Mouse (Mus musculus) lung, adult 2 months (tissue): Measurements from ENCODE around the gene Teddm2. TPM values are rescaled to one million over a fixed set of nuclear protein-coding genes. Genes with fewer than 3 reads are reported as not detected.

Source experiments
- DNase-seq: peaks from one replicate; pipeline ENCODE4 v3.0.0; 2022
- H3K4me1 ChIP-seq: fragments of 200-500 bp; 2 replicates; pipeline ENCODE4 v1.6.1; 2011; ENCODE audit warnings: low read length; ENCODE audit not compliant: control insufficient read depth, insufficient read depth
- H3K4me3 ChIP-seq: fragments of 200-500 bp; replicated peaks from 2 replicates; pipeline ENCODE3; 2011; ENCODE audit warnings: low read depth, mild to moderate bottlenecking, control low read depth, low read length; ENCODE audit errors: extremely low read depth
- CTCF ChIP-seq: fragments of 200-500 bp; IDR thresholded peaks from 2 replicates; pipeline ENCODE4 v1.5.1; 2011; ENCODE audit warnings: mild to moderate bottlenecking, low read length, control low read depth; ENCODE audit not compliant: insufficient read depth
- POLR2A ChIP-seq: fragments of 200-500 bp; IDR thresholded peaks from 2 replicates; pipeline ENCODE4 v1.6.1; 2011; ENCODE audit warnings: low read depth, mild to moderate bottlenecking, control low read depth, low read length, borderline replicate concordance; ENCODE audit errors: extremely low read depth
- WGBS: fragments of 180-500 bp; shearing (Covaris S2); methylation state at CpG from one replicate; pipeline ENCODE4 v1.1.7; 2018; 5-methylcytosine and 5-hydroxymethylcytosine counted together
- polyA plus RNA-seq: library from polyadenylated mRNA; depleted of rRNA; stranded (reverse); fragments of >200 nt; gene quantifications from 2 replicates; pipeline ENCODE4 v1.2.3, GENCODE M21; 2012

The Teddm2 gene
- polyA plus RNA-seq, 1 experiment = 0.43 TPM

GRCm38 (mm10) chr1:153908741-153909140 lies 8.7 kb upstream of the Teddm2 start:
- DNase-seq = no peak
- Histone ChIP-seq H3K4me3 (no peak overlapping the region), H3K4me1 (peaks cover 2% of the 10 kb centered on the region; the same call in 1 of the 2 replicates)
- 93% methylated on average over 4 of the region's 4 CpGs for WGBS
- TF ChIP-seq POLR2A (no peak), CTCF (no peak)

DNA sequence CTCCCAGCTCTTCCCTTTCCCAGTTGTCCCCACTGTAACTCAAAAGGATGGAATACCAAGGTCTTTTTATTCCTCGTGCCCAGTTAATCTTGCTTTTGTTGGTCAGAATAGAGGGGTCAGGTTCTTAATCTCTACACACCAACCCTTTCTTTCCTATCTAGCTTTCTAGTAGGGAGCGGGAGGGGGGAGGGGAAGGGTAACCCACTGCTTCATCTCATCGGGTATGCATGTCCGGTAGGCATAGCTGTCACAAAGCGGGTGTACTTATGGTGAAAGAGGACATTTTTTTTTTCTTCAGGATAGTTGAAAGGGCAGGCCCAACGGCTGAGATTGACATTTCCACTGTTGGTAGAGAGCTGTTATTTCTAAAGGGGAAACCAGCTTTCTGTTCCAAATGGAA lies 8.2 kb upstream of the Teddm2 start:
- DNase-seq = no peak
- no peak overlapping the region for H3K4me3 ChIP-seq
- peaks cover 2% of the 10 kb centered on the region for H3K4me1 ChIP-seq
- 86% methylated on average over 6 of the region's 6 CpGs for WGBS
- TF ChIP-seq CTCF (no peak), POLR2A (no peak)

GRCm38 (mm10) chr1:153905884-153906283 lies 5.9 kb upstream of the Teddm2 start:
- no peak for DNase-seq
- Histone ChIP-seq H3K4me1 (peaks cover 6% of the 10 kb centered on the region), H3K4me3 (no peak overlapping the region)
- TF ChIP-seq CTCF = no peak
- no peak for TF ChIP-seq POLR2A
- WGBS = 69% methylated on average over 3 of the region's 3 CpGs

- whole genome bisulfite sequencing = 91% methylated on average over 14 of the region's 14 CpGs
- H3K4me3 ChIP-seq = no peak overlapping the region
- TF ChIP-seq POLR2A = no peak
- TF ChIP-seq CTCF = no peak
- no peak for DNase-seq
- H3K4me1 ChIP-seq = peaks cover 6% of the 10 kb centered on the region
These were observed 4.2 kb upstream of the Teddm2 start for GRCm38 (mm10) chr1:153904236-153904635.

DNA sequence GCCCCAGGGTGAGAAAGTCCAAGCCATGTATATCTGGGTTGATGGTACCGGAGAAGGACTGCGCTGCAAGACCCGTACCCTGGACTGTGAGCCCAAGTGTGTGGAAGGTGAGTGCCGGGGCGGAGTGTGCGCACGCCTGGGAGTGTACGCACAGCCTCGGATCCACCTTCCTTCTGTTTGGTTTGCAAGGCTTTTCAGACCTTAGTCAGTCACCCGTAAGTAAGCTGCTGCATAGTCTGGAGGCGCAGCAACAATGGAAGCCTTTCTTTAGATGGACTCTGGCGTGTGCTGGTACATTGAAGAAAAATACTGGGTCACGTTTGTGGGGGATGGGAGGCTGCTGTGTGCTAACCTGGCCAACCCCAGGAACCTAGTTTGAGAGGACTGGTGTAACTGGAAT lies 3.0 kb upstream of the Teddm2 start:
- no peak overlapping the region for H3K4me3 ChIP-seq
- 85% methylated on average over 13 of the region's 13 CpGs for WGBS

DNA sequence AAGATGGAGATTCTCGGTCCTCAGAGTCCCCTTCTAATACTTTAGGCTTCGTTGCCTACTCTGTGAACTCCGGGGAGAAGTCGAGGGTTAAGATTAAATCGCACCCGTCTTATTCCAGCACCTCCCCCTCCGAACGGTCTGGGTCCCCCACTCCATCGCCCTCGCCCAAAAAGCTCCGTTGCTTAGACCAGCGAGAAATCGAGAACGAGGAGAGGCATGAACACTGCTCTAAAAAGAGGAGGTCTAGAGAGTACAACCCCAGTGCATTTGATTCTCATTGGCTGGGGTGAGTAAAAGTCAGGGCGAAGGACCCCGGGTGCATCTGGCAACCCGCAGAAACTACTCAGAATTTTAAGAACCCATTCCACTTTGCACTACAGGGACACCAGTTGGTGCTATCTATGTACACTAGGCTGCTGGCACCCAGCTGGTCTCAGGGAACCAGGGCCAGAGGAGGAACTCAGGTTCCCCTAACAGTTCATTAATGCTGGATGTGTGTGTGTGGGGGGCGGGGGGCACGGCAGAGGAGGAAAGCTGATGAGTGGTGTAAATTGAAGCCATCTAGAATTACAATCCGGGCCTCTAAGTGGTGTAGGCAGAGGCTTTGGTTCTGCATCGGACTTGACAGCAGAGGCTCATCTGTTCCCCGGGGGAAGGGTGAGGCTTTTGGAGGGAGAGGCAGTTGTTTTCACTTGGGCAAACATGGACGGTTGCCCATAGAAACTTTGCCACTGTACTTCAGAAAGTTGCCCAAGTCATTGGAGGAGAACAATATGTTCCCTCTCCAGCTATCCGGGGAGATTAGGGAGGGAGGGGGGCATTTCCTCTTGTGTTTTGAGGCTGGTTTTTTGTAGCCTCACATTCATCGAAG lies 1.1 kb upstream of the Teddm2 start:
- Histone ChIP-seq H3K4me3 (peak overlapping the region; percentile 99), H3K4me1 (peaks cover 5% of the 10 kb centered on the region)
- DNase-seq = peak; percentile 64
- 1% methylated on average over 25 of the region's 25 CpGs for WGBS
- TF ChIP-seq POLR2A (peak; percentile 67; the same call in 1 of the 2 replicates), CTCF (no peak)

More for the DNA sequence above, 3.0 kb upstream of the Teddm2 start:
- no peak for DNase-seq
- TF ChIP-seq POLR2A (0 out of 2 replicates have a peak, but pooled peaks have one; percentile 5), CTCF (no peak)
- H3K4me1 ChIP-seq = peaks cover 5% of the 10 kb centered on the region

DNA sequence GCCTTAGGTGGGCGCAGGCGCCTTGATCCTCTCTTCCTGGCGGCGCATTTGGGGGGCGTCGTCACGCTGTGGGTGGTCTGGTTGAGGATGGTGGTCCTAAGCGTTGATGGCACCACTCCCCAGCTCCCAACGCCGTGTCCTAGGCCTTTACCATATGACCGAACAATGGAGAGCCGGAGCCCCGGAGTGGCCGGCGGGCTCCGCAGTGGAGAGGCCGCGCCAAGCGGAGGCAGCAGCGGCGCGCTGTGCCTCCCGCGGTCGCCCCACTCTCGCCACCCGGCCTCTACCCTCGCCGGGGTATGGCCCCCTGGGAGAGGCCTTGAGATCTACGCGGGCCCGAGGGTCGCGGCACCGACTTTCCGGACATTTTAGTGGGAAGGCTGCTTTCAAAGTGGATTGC lies 353 bp upstream of the Teddm2 start:
- H3K4me1 ChIP-seq = peaks cover 5% of the 10 kb centered on the region
- WGBS = under 1% methylated on average over 36 of the region's 36 CpGs
- TF ChIP-seq CTCF (no peak), POLR2A (no peak; the same call in 1 of the 2 replicates)
- peak overlapping the region; percentile 99 for H3K4me3 ChIP-seq
- DNase-seq = no peak

GRCm38 (mm10) chr1:153898989-153899730 lies 868 bp downstream of the Teddm2 start:
- TF ChIP-seq CTCF (no peak), POLR2A (no peak)
- DNase-seq = no peak
- H3K4me1 ChIP-seq = peaks cover 5% of the 10 kb centered on the region
- H3K4me3 ChIP-seq = peak overlapping the region; percentile 94
- 12% methylated on average over 22 of the region's 22 CpGs for WGBS

- DNase-seq = no peak
- TF ChIP-seq POLR2A (no peak), CTCF (no peak)
- WGBS = 89% methylated on average over 8 of the region's 8 CpGs
- Histone ChIP-seq H3K4me1 (no peaks in the 10 kb centered on the region; the same call in none of the 2 replicates), H3K4me3 (no peak overlapping the region)
These were observed 2.8 kb downstream of the Teddm2 start for GRCm38 (mm10) chr1:153897196-153897595.
